Mouse (Mus musculus): ENCODE measurements around the gene Ibtk. TPM values are rescaled to one million over a fixed set of nuclear protein-coding genes. Genes with fewer than 3 reads are reported as not detected.
A peak's percentile ranks its signal among the peaks of the same experiment; 100 is the strongest.

The Ibtk gene
- polyA plus RNA-seq, 1 experiment from 2014 or later: 29.5 TPM

GRCm38 (mm10) chr9:85693231-85694116, 55.7 kb downstream of the Ibtk start:
- ATAC-seq: peak; percentile 88
- H3K27ac ChIP-seq: no peak overlapping the region
- no peak overlapping the region for H3K4me3 ChIP-seq
- no peak overlapping the region for H3K4me2 ChIP-seq
- H3K9me3 ChIP-seq (replicated peaks): no peaks in the 10 kb centered on the region
- H3K27me3 ChIP-seq: no peaks in the 10 kb centered on the region
- WGBS: 71% methylated on average over 6 of the region's 6 CpGs
- H3K36me3 ChIP-seq (ENCODE audit: poor library complexity, severe bottlenecking): peaks cover 44% of the 10 kb centered on the region
- H3K9ac ChIP-seq: no peak overlapping the region
- no peaks in the 10 kb centered on the region for H3K4me1 ChIP-seq

- H3K27ac ChIP-seq: no peak overlapping the region
- H3K27me3 ChIP-seq: no peaks in the 10 kb centered on the region
- H3K4me2 ChIP-seq: no peak overlapping the region
- H3K4me1 ChIP-seq: no peaks in the 10 kb centered on the region
- H3K36me3 ChIP-seq (ENCODE audit: poor library complexity, severe bottlenecking): peaks cover 41% of the 10 kb centered on the region
- no peak for ATAC-seq
- H3K9ac ChIP-seq: no peak overlapping the region
- H3K4me3 ChIP-seq: no peak overlapping the region
- no peaks in the 10 kb centered on the region for H3K9me3 ChIP-seq (replicated peaks)
- 88% methylated on average over 6 of the region's 6 CpGs for WGBS
These were observed 64.1 kb downstream of the Ibtk start for GRCm38 (mm10) chr9:85685010-85685409.

- H3K4me1 ChIP-seq: peaks cover 7% of the 10 kb centered on the region; the same call in 1 of the 2 replicates
- H3K4me3 ChIP-seq: no peak overlapping the region
- ATAC-seq: no peak
- H3K9ac ChIP-seq: no peak overlapping the region
- WGBS: 87% methylated on average over 10 of the region's 10 CpGs
- H3K4me2 ChIP-seq: no peak overlapping the region
- H3K27ac ChIP-seq: no peak overlapping the region
- H3K27me3 ChIP-seq: no peaks in the 10 kb centered on the region
- no peaks in the 10 kb centered on the region for H3K36me3 ChIP-seq (ENCODE audit: poor library complexity, severe bottlenecking)
- H3K9me3 ChIP-seq (replicated peaks): no peaks in the 10 kb centered on the region
These were observed 73.8 kb downstream of the Ibtk start for GRCm38 (mm10) chr9:85675131-85675905.

DNA sequence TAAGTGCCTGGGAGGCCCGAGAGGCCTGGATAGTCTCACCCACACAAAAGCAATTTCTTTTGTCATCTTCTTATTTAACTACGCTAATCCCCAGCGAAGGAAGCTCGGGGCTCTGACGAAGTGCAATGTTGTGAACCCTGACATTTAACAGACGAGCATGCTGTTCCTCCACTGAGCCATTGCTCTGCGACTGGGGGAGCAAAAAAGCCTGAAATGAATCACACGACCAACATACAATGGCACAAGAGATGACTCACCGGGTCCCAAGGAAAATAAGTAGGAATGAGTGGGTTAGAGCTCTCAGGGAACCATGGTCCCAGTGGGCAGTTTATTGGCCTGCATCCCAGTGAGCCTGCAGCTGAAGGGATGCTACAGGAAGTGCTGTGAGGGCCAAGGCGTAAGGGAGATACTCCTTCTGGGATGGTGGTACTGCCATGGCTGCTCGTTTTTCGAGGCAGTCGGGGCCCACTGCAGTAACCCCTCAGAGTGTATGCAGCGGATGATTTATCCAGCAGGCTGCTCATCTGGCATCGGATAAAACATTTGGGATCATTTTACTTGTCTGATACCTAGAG, 75.1 kb downstream of the Ibtk start:
- H3K9me3 ChIP-seq (replicated peaks): no peaks in the 10 kb centered on the region
- H3K27me3 ChIP-seq: no peaks in the 10 kb centered on the region
- no peak overlapping the region for H3K9ac ChIP-seq
- no peaks in the 10 kb centered on the region for H3K36me3 ChIP-seq (ENCODE audit: poor library complexity, severe bottlenecking)
- WGBS: 49% methylated on average over 15 of the region's 15 CpGs
- H3K27ac ChIP-seq: no peak overlapping the region
- no peak overlapping the region for H3K4me2 ChIP-seq
- H3K4me3 ChIP-seq: no peak overlapping the region
- H3K4me1 ChIP-seq: peaks cover 7% of the 10 kb centered on the region; the same call in 1 of the 2 replicates
- 0 out of 2 replicates have a peak, but pooled peaks have one; percentile 21 for ATAC-seq

GRCm38 (mm10) chr9:85671582-85672331, 77.4 kb downstream of the Ibtk start:
- 82% methylated on average over 6 of the region's 6 CpGs for WGBS
- ATAC-seq: no peak

DNA sequence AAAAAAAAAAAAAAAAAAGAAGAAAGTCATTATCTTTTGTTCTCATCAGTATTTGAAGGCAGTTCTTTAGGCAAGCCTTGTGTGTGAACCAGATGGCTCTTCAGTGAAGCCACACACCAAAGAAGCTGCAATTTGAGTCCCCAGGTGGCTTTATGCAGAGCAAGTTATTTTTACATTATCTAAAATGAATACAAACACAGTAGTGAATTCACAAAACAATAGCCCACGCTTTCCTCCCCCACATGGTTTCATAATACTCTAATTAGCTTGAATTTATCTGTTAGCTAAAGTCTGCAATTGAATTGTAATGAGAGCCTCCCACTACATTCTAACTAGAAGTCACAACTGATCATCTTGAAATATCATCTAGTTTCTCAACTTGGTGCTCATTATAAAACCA, 84.8 kb downstream of the Ibtk start:
- no peak for ATAC-seq
- Histone ChIP-seq H3K27ac (no peak overlapping the region), H3K4me3 (no peak overlapping the region), H3K9ac (no peak overlapping the region), H3K36me3 (ENCODE audit: poor library complexity, severe bottlenecking) (no peaks in the 10 kb centered on the region), H3K4me2 (no peak overlapping the region), H3K4me1 (no peaks in the 10 kb centered on the region), H3K9me3 (replicated peaks) (no peaks in the 10 kb centered on the region), H3K27me3 (no peaks in the 10 kb centered on the region)
- WGBS: 51% methylated on average over 1 of the region's 1 CpGs

More at GRCm38 (mm10) chr9:85671582-85672331, 77.4 kb downstream of the Ibtk start:
- H3K27me3 ChIP-seq: no peaks in the 10 kb centered on the region
- no peak overlapping the region for H3K4me3 ChIP-seq
- no peak overlapping the region for H3K4me2 ChIP-seq
- H3K27ac ChIP-seq: no peak overlapping the region
- H3K9ac ChIP-seq: no peak overlapping the region
- H3K9me3 ChIP-seq (replicated peaks): no peaks in the 10 kb centered on the region
- H3K4me1 ChIP-seq: peaks cover 7% of the 10 kb centered on the region; the same call in 1 of the 2 replicates
- no peaks in the 10 kb centered on the region for H3K36me3 ChIP-seq (ENCODE audit: poor library complexity, severe bottlenecking)

GRCm38 (mm10) chr9:85663810-85664209, 85.3 kb downstream of the Ibtk start:
- 45% methylated on average over 1 of the region's 1 CpGs for WGBS
- peak; percentile 65; the same call in 1 of the 2 replicates for ATAC-seq
- H3K27ac ChIP-seq: no peak overlapping the region
- no peak overlapping the region for H3K9ac ChIP-seq
- no peaks in the 10 kb centered on the region for H3K27me3 ChIP-seq
- no peaks in the 10 kb centered on the region for H3K9me3 ChIP-seq (replicated peaks)
- no peaks in the 10 kb centered on the region for H3K36me3 ChIP-seq (ENCODE audit: poor library complexity, severe bottlenecking)
- no peak overlapping the region for H3K4me2 ChIP-seq
- no peak overlapping the region for H3K4me3 ChIP-seq
- H3K4me1 ChIP-seq: no peaks in the 10 kb centered on the region

- ATAC-seq: no peak
These were observed 86.0 kb downstream of the Ibtk start for GRCm38 (mm10) chr9:85663091-85663490.

GRCm38 (mm10) chr9:85653401-85653800, 95.7 kb downstream of the Ibtk start:
- WGBS: 84% methylated on average over 4 of the region's 4 CpGs
- no peak overlapping the region for H3K4me2 ChIP-seq
- ATAC-seq: no peak

More at GRCm38 (mm10) chr9:85663091-85663490, 86.0 kb downstream of the Ibtk start:
- Histone ChIP-seq H3K27me3 (no peaks in the 10 kb centered on the region), H3K9ac (no peak overlapping the region), H3K9me3 (replicated peaks) (no peaks in the 10 kb centered on the region), H3K4me2 (no peak overlapping the region), H3K4me3 (no peak overlapping the region), H3K36me3 (ENCODE audit: poor library complexity, severe bottlenecking) (no peaks in the 10 kb centered on the region), H3K4me1 (no peaks in the 10 kb centered on the region), H3K27ac (no peak overlapping the region)
- 30% methylated on average over 8 of the region's 8 CpGs for WGBS

GRCm38 (mm10) chr9:85638276-85638675, 110.9 kb downstream of the Ibtk start:
- no peak for ATAC-seq
- Histone ChIP-seq H3K9me3 (replicated peaks) (no peaks in the 10 kb centered on the region), H3K4me2 (no peak overlapping the region), H3K36me3 (ENCODE audit: poor library complexity, severe bottlenecking) (no peaks in the 10 kb centered on the region), H3K4me3 (no peak overlapping the region), H3K9ac (no peak overlapping the region), H3K27me3 (no peaks in the 10 kb centered on the region), H3K27ac (no peak overlapping the region), H3K4me1 (no peaks in the 10 kb centered on the region)
- 87% methylated on average over 2 of the region's 2 CpGs for WGBS

More at GRCm38 (mm10) chr9:85653401-85653800, 95.7 kb downstream of the Ibtk start:
- H3K9ac ChIP-seq: no peak overlapping the region
- no peaks in the 10 kb centered on the region for H3K9me3 ChIP-seq (replicated peaks)
- no peaks in the 10 kb centered on the region for H3K36me3 ChIP-seq (ENCODE audit: poor library complexity, severe bottlenecking)
- no peak overlapping the region for H3K4me3 ChIP-seq
- H3K27ac ChIP-seq: no peak overlapping the region
- no peaks in the 10 kb centered on the region for H3K27me3 ChIP-seq
- H3K4me1 ChIP-seq: no peaks in the 10 kb centered on the region

Measured in forebrain, embryonic 13.5 days (tissue).